Mouse (Mus musculus): ENCODE data around the gene Ston1.

- TF ChIP-seq CTCF (IDR thresholded peaks at IDR 0.05; ENCODE audit: borderline replicate concordance, control insufficient read depth, extremely low read depth, insufficient read depth, low read length, poor library complexity) = no peak
- TF ChIP-seq POLR2A (IDR thresholded peaks at IDR 0.05; ENCODE audit: control insufficient read depth, extremely low read depth, insufficient read depth, low read length, poor library complexity) = no peak
These were observed 31.3 kb downstream of the Ston1 start for GRCm38 (mm10) chr17:88628676-88629380.
